17 mouse cellular contexts compared by ENCODE assay signal in genomic region chr13:108834197-108834596, GRCm38 (mm10).
DNase-seq lines count a peak whose midpoint lies in the region; ATAC-seq lines count a peak whose summit lies in the region.
"Had no signal": no experiment of that assay in that cellular context is flagged by ENCODE, and none has a peak within 500 bp of the region (broad histone marks: within the 10 kb centered on the region; RNA-seq: fewer than 3 reads in every experiment).

No protein-coding gene starts in this region.

- WGBS in hindbrain, embryonic 16.5 days, result 87% methylated on average over 1 of the region's 1 CpGs
- 100% methylated on average over 1 of the region's 1 CpGs for WGBS in hindbrain, embryonic 12.5 days

- H3K36me3 ChIP-seq in hindbrain, embryonic 16.5 days (ENCODE audit: control insufficient read depth, insufficient read depth, low read length), result no peaks in the 10 kb centered on the region
- no peaks in the 10 kb centered on the region for H3K36me3 ChIP-seq in hindbrain, embryonic 12.5 days
- H3K36me3 ChIP-seq: embryonic facial prominence, embryonic 10.5 days had no signal

- no peaks in the 10 kb centered on the region for H3K27me3 ChIP-seq in hindbrain, embryonic 16.5 days (replicated peaks; ENCODE audit: control insufficient read depth, insufficient read depth, low read length)
- no peaks in the 10 kb centered on the region for H3K27me3 ChIP-seq in hindbrain, embryonic 12.5 days

- no peak overlapping the region for H3K27ac ChIP-seq in hindbrain, embryonic 16.5 days (ENCODE audit: low read depth, low read length)
- no peak overlapping the region for H3K27ac ChIP-seq in hindbrain, embryonic 12.5 days
- H3K27ac ChIP-seq: embryonic facial prominence, embryonic 10.5 days; stomach, postnatal 0 days had no signal

- peak; percentile 98 for DNase-seq in brain, adult 2 months (ENCODE audit: low read depth, low spot score)
- DNase-seq in cerebellum, adult 11-12 months, result peak; percentile 94
- DNase-seq in cerebellum, postnatal 14 days, result peak; percentile 91 to 93
- no peak for DNase-seq in ovary, postnatal 14 days (ENCODE audit: low spot score)
- DNase-seq in gastrocnemius, postnatal 10 days, result no peak
- DNase-seq: B cell, adult 2 months; heart, adult 18-20 months; heart, postnatal 36 days; kidney, adult 11 months; liver; lung, postnatal 10 days; midbrain, embryonic 14.5 days; right cerebral cortex, postnatal 25 days had no signal

- no peaks in the 10 kb centered on the region for H3K4me1 ChIP-seq in hindbrain, embryonic 16.5 days (ENCODE audit: control insufficient read depth, insufficient read depth, low read depth, low read length)
- H3K4me1 ChIP-seq in hindbrain, embryonic 12.5 days, result no peaks in the 10 kb centered on the region
- H3K4me1 ChIP-seq: embryonic facial prominence, embryonic 10.5 days had no signal

- no peak overlapping the region for H3K4me3 ChIP-seq in hindbrain, embryonic 16.5 days (ENCODE audit: low read length)
- no peak overlapping the region for H3K4me3 ChIP-seq in hindbrain, embryonic 12.5 days
- H3K4me3 ChIP-seq: embryonic facial prominence, embryonic 10.5 days had no signal

- H3K4me2 ChIP-seq in hindbrain, embryonic 16.5 days (ENCODE audit: low read length), result no peak overlapping the region
- H3K4me2 ChIP-seq in hindbrain, embryonic 12.5 days (replicated peaks), result no peak overlapping the region

- no peak overlapping the region for H3K9ac ChIP-seq in hindbrain, embryonic 16.5 days (ENCODE audit: low read depth, low read length)
- H3K9ac ChIP-seq in hindbrain, embryonic 12.5 days, result no peak overlapping the region

- peak; percentile 76 for ATAC-seq in hindbrain, embryonic 16.5 days
- no peak for ATAC-seq in hindbrain, embryonic 12.5 days (ENCODE audit: low FRiP score)

- H3K9me3 ChIP-seq in hindbrain, embryonic 16.5 days (ENCODE audit: control insufficient read depth, low read length), result no peaks in the 10 kb centered on the region
- no peaks in the 10 kb centered on the region for H3K9me3 ChIP-seq in hindbrain, embryonic 12.5 days (replicated peaks)
- H3K9me3 ChIP-seq: embryonic facial prominence, embryonic 10.5 days had no signal

Comparison
In these comparisons a context has a peak if more than half of its experiments do, and no peak if none do; other contexts are left out.
1. DNase-seq: peak in brain, adult 2 months (single experiment), cerebellum, adult 11-12 months (single experiment) and cerebellum, postnatal 14 days (2 of 2); none in ovary, postnatal 14 days (single experiment) and gastrocnemius, postnatal 10 days (single experiment).